Mouse (Mus musculus): ENCODE results near the gene Cd300ld4.
"Not testable (repeated sequence)": the region's sequence is repeated elsewhere in the genome, so short reads cannot be mapped to it uniquely, and the experiment has no call there.

Cd300ld4 gene

GRCm38 (mm10) chr11:115026912-115027311, at the start of gene Cd300ld4:
Cd300ld4 (minus strand) TSS chr11:115027012.
- not testable (repeated sequence) for DNase-seq (ENCODE audit: low spot score)

DNA sequence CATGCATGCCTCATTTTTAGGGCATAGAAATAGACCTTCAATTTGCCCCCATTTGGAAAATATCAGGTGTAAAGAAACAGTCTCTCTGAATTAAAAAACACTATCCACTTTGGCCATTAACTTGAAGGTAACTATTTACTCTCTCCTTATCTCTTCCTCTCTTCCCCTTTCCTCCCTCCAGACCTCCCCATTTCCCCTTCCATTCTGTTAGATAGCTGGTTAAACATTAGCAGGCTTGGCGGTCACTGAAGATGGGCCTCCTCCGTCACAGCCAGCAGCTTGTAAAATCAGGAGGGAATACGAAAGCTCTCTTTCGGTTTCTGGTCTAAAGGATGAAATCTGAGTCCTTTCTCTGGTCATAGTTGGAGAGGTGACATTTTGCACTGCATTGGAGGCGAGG, 49.0 kb upstream of the Cd300ld4 start:
- no peak for DNase-seq (ENCODE audit: low spot score)

- no peak for DNase-seq (ENCODE audit: low spot score)
Measured at GRCm38 (mm10) chr11:115075407-115075806, 48.6 kb upstream of the Cd300ld4 start.

- DNase-seq (ENCODE audit: low spot score), result no peak
Measured at GRCm38 (mm10) chr11:115073002-115073401, 46.2 kb upstream of the Cd300ld4 start.

- DNase-seq (ENCODE audit: low spot score), result no peak
Measured at GRCm38 (mm10) chr11:115071631-115072294, 45.0 kb upstream of the Cd300ld4 start.

DNA sequence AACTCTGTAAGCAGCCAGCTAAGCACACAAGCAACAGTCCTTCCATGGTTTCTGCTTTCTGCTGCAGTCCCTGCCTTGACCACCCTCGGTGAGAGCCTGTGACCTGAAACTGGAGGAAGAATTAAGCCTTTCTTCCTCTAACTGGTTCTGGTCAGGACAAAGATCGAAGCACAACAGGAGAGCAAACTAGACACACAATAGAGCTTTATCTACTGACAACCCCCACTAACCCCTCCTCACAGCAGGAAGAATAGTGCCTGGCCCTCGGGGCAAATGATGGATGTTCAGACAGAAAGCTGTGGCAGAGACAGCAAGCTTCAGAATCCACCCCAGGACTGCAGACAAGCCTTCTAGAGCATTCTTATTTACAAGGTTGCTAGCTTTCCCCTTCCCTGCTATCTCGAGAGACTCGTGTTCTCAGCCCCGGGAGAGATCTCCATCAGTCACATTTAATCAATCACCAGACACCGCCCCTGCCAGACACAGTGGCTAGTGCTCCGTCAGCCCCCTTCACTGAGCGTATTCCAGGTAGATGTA, 44.3 kb upstream of the Cd300ld4 start:
- DNase-seq (ENCODE audit: low spot score), result no peak

DNA sequence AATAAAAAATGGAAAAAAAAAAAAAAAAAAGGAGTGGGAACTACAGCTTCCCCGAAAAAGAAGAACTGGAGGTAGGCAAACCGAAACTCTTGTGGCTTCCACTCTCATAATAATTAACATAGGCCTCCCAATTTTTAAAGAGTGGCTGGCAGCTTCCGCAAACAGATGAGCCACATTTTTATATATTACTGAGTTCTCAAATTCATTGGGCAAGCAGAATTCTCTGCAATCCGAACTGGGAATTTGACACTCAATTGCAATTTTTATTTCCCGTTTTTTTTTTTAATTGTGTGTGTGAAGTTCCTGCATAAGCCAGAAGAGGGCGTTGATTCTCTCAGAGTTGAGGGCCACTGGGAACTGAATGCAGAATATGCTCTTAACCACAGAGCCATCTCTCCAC, 40.0 kb upstream of the Cd300ld4 start:
- DNase-seq (ENCODE audit: low spot score), result no peak

DNA sequence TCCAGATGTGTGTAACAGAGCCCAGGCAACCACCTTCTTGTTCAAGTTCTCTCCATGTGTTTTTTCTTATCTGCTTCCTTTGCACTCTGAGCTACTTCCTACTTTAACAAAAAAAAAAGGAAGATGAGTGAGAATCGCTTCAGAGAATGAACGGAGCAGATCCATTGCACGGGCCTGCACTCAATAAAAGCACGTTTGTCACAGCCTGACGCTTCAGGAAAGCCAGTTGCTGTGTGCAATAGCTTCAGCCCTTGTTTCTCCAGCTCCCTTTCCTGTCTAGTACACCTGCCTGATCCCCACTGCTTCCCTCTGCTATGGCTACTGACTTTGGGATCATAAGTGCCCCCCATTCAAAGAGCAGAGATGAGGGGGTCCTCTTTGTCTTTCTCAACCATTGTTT, 35.3 kb upstream of the Cd300ld4 start, which contains the start of gene Cd300e:
TSS of gene Cd300e (minus strand) at position 101 of the 400 bp plus-strand sequence.
- no peak for DNase-seq (ENCODE audit: low spot score)

GRCm38 (mm10) chr11:115059797-115060196, 33.0 kb upstream of the Cd300ld4 start:
- DNase-seq (ENCODE audit: low spot score), result no peak

DNA sequence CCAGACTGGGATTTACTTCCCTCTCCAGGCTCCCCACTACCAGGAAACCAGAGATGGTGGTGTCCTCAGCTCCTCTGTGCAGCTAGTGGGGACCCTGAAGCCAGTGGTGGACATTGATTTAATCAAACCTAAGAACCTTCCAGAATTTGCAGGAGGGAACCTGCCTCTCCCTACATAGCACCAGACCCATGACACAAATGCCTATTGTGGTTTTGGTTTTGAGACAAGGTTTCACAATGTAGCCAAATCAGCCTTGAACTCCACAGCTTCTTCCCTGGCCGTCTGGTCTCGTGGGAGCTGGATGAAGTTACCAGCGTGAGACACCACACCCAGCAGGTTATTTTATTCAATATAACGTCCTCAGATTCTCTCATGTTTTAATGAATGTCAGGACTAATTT, 31.9 kb upstream of the Cd300ld4 start:
- no peak for DNase-seq (ENCODE audit: low spot score)

GRCm38 (mm10) chr11:115054537-115054936, 27.7 kb upstream of the Cd300ld4 start:
- DNase-seq (ENCODE audit: low spot score), result no peak

DNA sequence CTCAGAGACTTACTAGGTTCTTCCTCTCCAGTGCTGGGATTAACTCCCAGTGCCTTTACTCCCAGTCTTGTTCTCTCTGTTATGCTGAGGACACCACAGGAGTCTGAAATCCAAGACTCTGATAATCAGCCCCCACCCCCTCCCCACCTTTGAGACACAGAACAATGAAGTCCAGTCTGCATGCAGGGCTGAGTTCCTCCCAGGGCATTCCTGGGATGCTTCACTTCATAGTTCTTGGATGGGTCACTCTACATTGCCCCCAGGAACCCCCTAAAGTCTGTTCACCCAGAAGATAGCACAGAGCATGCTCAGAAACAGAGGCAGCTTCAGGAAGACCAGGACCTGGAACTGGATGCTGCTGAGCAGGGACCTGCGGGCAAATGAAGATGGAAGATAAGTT, 26.2 kb upstream of the Cd300ld4 start:
- no peak for DNase-seq (ENCODE audit: low spot score)

- DNase-seq (ENCODE audit: low spot score), result peak; percentile 7
Measured at GRCm38 (mm10) chr11:115052206-115052605, 25.4 kb upstream of the Cd300ld4 start.

DNA sequence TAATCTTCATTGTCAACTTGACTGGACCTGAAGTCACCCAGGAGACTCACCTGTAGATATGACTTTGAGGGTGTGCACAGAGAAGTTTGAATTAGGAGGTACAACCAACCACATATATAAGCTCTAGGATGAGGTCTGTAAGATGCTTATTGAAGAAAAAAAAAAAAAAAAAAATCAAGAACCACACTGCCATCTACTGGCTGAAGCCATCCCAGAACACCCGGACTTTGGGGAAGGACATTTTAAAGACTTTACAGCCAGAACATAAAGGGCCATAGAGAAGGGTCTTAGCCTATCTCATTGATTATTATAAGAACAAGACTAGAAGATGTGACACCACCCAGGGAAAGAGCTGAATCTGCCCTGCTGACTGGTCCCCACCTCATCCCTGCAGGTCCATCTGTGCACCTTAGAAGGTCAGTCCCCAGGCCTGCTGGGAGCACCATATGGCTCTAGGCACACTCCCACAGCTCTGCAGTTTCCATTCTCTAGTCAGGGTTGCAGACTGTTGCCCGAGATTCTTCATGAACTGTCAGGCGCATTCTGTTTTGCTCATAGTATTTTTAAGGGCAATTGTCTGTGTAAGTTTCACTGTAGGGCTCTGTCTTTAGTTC, 22.6 kb upstream of the Cd300ld4 start:
- no peak for DNase-seq (ENCODE audit: low spot score)

DNA sequence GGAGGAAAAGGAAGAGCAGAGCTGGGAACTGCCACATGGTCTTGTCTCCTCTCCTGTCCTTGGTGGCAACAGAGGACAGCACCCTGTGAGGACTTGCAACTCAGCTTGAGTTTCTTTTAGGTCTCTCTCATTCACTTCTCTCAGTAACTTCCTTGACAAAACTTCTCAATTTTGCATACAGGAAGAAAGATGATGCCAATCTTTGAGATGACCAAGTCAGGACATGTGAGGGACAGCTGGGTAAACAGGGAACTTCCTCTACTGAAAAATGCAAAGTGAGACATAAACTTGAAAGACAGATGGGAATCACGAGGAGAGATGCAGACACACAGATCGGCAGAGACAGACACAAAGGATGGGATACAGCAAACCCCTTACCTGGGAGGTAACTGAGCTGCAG, 21.4 kb upstream of the Cd300ld4 start, which contains the start of gene Cd300ld3:
TSS of gene Cd300ld3 (minus strand) at position 151 of the 400 bp plus-strand sequence.
- DNase-seq (ENCODE audit: low spot score), result no peak

- not testable (repeated sequence) for DNase-seq (ENCODE audit: low spot score)
Measured at GRCm38 (mm10) chr11:115037669-115038068, 10.9 kb upstream of the Cd300ld4 start, which contains the start of gene Cd300ld5. Cd300ld5 (minus strand) TSS chr11:115037769.

GRCm38 (mm10) chr11:115016093-115016492, 10.7 kb downstream of the Cd300ld4 start, which contains the start of gene Cd300ld2:
Cd300ld2 (minus strand) TSS chr11:115016193.
- not testable (repeated sequence) for DNase-seq (ENCODE audit: low spot score)

- no peak for DNase-seq (ENCODE audit: low spot score)
Measured at GRCm38 (mm10) chr11:115004070-115004469, 22.7 kb downstream of the Cd300ld4 start.

- DNase-seq (ENCODE audit: low spot score), result no peak
Measured at GRCm38 (mm10) chr11:115001474-115002040, 25.3 kb downstream of the Cd300ld4 start, which contains the start of gene Cd300c2. Cd300c2 (minus strand) TSS chr11:115001880.

- DNase-seq (ENCODE audit: low spot score), result no peak
Measured at GRCm38 (mm10) chr11:114989793-114990192, 37.0 kb downstream of the Cd300ld4 start, which contains the start of gene Cd300ld. Cd300ld (minus strand) TSS chr11:114989922.

DNA sequence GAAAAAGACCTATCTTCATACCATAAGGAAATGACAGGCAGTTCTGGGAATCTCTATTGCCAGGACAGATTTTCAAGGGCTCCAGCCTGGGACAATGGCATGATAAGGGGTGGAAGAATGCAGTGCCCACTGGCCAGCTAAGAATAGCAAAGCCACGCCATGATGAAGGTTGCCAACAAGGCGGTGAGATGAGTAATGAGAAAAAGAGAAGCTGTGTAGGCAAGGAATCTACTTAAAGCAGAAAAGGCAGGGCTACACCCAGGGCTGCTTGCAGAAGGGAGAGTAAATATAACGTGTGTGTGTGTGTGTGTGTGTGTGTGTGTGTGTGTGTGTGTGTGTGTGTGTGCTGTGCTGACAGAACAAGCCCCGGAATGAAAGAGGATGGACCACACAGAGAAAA, 44.9 kb downstream of the Cd300ld4 start:
- no peak for DNase-seq (ENCODE audit: low spot score)

GRCm38 (mm10) chr11:114972726-114973125, 54.1 kb downstream of the Cd300ld4 start:
- DNase-seq (ENCODE audit: low spot score), result no peak
